Mouse (Mus musculus): ENCODE data around the gene Dis3l. TPM values are rescaled to one million over a fixed set of nuclear protein-coding genes. Genes with fewer than 3 reads are reported as not detected.
"Not testable (repeated sequence)": the region's sequence is repeated elsewhere in the genome, so short reads cannot be mapped to it uniquely, and the experiment has no call there.

The Dis3l gene
- total RNA-seq, 2 experiments from 2014 or later, result 13.2 to 20.4 TPM

DNA sequence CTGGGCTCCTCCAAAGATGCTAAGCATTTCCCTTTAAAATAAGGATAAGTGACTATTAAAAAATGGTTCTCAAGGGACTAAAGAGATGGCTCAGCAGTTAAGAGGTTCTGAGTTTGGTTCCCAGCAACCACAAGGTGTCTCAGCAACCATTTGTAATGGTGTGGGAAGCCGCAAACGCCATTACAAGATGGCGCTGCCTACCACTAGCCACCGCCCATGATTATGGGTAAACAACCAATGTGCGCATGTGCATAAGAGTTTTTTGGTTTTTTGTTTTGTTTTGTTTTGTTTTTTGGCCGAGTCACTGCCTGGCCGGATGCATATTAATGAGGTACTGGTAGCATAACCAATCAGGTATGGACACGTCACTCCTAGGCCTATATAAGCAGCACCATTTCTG, 72.3 kb downstream of the Dis3l start:
- not testable (repeated sequence) for ATAC-seq (replicated peaks; ENCODE audit: low FRiP score, low TSS enrichment, poor library complexity, severe bottlenecking)

DNA sequence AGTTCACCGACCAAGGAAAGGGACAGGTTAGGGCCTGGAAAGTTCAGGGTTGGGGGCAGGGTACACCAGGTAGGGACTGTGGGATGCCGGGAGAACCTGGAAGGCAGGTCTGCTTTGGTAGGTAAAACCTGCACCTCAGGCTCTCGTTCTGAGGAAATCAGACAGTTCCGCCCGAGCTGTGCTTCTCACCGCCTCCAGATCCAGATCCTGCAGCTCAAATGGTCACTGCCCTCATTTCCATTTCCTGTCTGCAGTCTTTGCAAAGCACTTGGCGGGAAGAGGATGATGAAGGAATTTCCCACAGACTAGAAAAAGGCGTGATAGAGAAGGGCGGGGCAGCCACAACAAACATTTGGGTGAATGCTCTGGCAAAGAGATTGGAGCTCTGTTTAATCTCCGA, 72.9 kb downstream of the Dis3l start:
- no peak for ATAC-seq (replicated peaks; ENCODE audit: low FRiP score, low TSS enrichment, poor library complexity, severe bottlenecking)

DNA sequence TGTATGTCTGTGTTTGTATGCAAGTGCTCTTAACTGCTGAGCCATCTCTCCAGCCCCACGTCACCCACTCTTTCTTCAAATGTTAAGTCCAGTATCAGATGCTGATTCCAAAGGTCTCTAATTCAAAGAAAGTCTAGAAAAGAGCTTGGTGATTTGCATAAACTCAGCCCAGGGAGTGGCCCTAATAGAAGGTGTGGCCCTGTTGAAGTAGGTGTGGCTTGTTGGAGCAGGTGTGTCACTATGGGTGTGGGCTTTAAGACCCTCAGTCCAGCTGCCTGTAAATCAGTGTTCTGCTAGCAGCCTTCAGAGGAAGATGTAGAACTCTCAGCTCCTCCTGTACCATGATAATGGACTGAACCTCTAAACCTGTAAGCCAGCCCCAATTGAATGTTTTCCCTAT, 73.9 kb downstream of the Dis3l start:
- ATAC-seq (replicated peaks; ENCODE audit: low FRiP score, low TSS enrichment, poor library complexity, severe bottlenecking), result no peak

DNA sequence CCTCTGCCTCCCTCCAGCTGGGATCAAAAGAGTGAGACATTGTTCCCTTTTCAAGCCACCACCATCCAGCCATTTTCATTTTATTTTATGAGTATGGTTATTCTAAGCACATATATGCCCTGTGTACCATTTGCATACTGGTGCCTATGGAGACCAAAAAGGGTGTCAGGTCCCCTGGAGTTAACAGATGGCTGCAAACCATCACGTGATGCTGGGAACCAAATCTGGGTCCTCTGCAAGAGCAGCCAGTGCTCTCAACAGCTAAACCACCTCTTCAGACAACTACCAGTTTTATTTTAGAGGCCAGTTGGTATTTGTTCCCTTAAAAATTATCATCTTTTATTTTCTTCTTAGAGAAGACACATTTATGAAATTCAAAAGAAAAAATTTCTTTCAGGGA, 76.3 kb downstream of the Dis3l start:
- ATAC-seq (replicated peaks; ENCODE audit: low FRiP score, low TSS enrichment, poor library complexity, severe bottlenecking), result no peak

DNA sequence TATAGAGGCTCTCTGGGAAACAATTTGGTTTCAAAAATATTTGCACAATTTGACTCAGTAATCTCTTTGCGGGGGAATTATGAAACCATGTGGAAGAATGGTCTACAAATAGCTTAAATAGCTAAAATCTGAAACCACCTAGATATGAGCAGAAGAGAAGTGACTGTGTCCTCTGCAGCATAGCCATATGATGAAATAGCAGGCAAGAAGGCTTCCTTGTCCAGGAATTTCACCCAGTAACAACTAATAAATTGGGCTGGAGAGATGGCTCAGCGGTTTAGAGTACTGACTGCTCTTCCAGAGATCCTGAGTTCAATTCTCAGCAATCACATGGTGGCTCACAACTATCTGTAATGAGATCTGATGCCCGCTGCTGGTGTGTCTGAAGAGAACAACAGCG, 80.1 kb downstream of the Dis3l start:
- no peak for ATAC-seq (replicated peaks; ENCODE audit: low FRiP score, low TSS enrichment, poor library complexity, severe bottlenecking)

- no peak for ATAC-seq (replicated peaks; ENCODE audit: low FRiP score, low TSS enrichment, poor library complexity, severe bottlenecking)
These were observed 81.2 kb downstream of the Dis3l start for GRCm38 (mm10) chr9:64259906-64260305.

Other genes starting within 250 kb of the Dis3l start
- gene Lctl, start 224.1 kb downstream of the Dis3l start, total RNA-seq (2014; fragmentation: Nextera tagmentation), result not detected in 2 replicates
- gene Lctl, start 224.1 kb downstream of the Dis3l start, total RNA-seq (2017), result not detected in 2 replicates
- 63.8 and 96.9 TPM in 2 replicates for gene Zwilch, start 168.2 kb downstream of the Dis3l start, total RNA-seq (2014; fragmentation: Nextera tagmentation)
- 168 and 181 TPM in 2 replicates for gene Zwilch, start 168.2 kb downstream of the Dis3l start, total RNA-seq (2017)
- gene Rpl4, start 167.9 kb downstream of the Dis3l start, total RNA-seq (2014; fragmentation: Nextera tagmentation), result 3,030 and 3,310 TPM in 2 replicates
- 3,630 and 3,665 TPM in 2 replicates for gene Rpl4, start 167.9 kb downstream of the Dis3l start, total RNA-seq (2017)
- gene Snapc5, start 162.0 kb downstream of the Dis3l start, total RNA-seq (2014; fragmentation: Nextera tagmentation), result 13.0 and 13.2 TPM in 2 replicates
- 46.6 and 55.3 TPM in 2 replicates for gene Snapc5, start 162.0 kb downstream of the Dis3l start, total RNA-seq (2017)
- gene Uchl4, start 106.1 kb downstream of the Dis3l start, total RNA-seq (2014; fragmentation: Nextera tagmentation), result 1.5 TPM in 1 of 2 replicates, not detected in the other
- 1.1 and 1.9 TPM in 2 replicates for gene Uchl4, start 106.1 kb downstream of the Dis3l start, total RNA-seq (2017)
- 12.6 and 17.5 TPM in 2 replicates for gene Map2k1, start 87.7 kb downstream of the Dis3l start, total RNA-seq (2014; fragmentation: Nextera tagmentation)
- 27.9 and 29.5 TPM in 2 replicates for gene Map2k1, start 87.7 kb downstream of the Dis3l start, total RNA-seq (2017)
- gene Tipin, start 59.7 kb downstream of the Dis3l start, total RNA-seq (2014; fragmentation: Nextera tagmentation), result 229 and 292 TPM in 2 replicates
- 334 and 389 TPM in 2 replicates for gene Tipin, start 59.7 kb downstream of the Dis3l start, total RNA-seq (2017)
- gene Megf11, start 44.3 kb upstream of the Dis3l start, total RNA-seq (2014; fragmentation: Nextera tagmentation), result not detected in 2 replicates
- gene Megf11, start 44.3 kb upstream of the Dis3l start, total RNA-seq (2017), result not detected in 2 replicates

Data from megakaryocyte-erythroid progenitor cell, adult 5-6 weeks (primary cell).